ENCODE assay signal across 19 mouse cellular contexts in the genomic region with DNA sequence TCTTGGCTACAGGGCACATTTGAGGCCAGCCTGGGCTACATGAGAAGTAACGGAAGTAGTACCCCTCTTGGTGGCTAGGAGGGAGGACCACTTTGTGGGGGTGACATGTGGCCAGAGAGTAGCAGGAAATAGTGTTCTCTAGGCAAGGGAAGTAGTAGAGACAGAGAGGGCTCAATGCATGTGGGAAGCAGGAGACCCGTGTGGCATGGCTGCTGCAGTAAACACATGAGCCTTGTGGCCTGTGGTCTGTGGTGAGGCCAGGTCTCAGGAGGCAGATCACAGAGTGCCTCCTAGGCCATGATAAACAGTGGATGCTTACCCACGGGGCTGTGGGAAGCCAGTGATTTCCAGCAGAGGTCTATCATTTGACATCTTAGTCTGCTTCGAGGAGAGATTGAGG. TPM values are rescaled to one million over a fixed set of nuclear protein-coding genes. Genes with fewer than 3 reads are reported as not detected.
DNase-seq lines count a peak whose midpoint lies in the region; ATAC-seq and TF ChIP-seq lines count a peak whose summit lies in the region.
"Had no signal": no experiment of that assay in that cellular context is flagged by ENCODE, and none has a peak within 500 bp of the region (broad histone marks: within the 10 kb centered on the region; RNA-seq: fewer than 3 reads in every experiment).

No protein-coding gene starts in this region.

- H3K4me1 ChIP-seq in heart, embryonic 11.5 days (ENCODE audit: control insufficient read depth, insufficient read depth, low read length), result peaks cover 22% of the 10 kb centered on the region
- H3K4me1 ChIP-seq in liver, embryonic 12.5 days, result peaks cover 42% of the 10 kb centered on the region
- H3K4me1 ChIP-seq in liver, postnatal 0 days (ENCODE audit: insufficient read depth), result peaks cover 15% of the 10 kb centered on the region
- H3K4me1 ChIP-seq in midbrain, postnatal 0 days (ENCODE audit: insufficient read depth, low read length), result no peaks in the 10 kb centered on the region
- H3K4me1 ChIP-seq: limb, embryonic 12.5 days had no signal

- intact Hi-C loops in heart, postnatal 25 days (cut with DNase I), result loop anchor here (2.0 kb wide), 1 partner anchor 32 kb away; no protein-coding TSS in a partner anchor

- WGBS in heart, embryonic 11.5 days (ENCODE audit: insufficient replicate concordance), result 74% methylated on average over 4 of the region's 4 CpGs
- WGBS in liver, embryonic 12.5 days (ENCODE audit: insufficient replicate concordance), result 48% methylated on average over 4 of the region's 4 CpGs
- 50% methylated on average over 4 of the region's 4 CpGs for WGBS in liver, postnatal 0 days (ENCODE audit: insufficient replicate concordance)
- WGBS in midbrain, postnatal 0 days, result 82% methylated on average over 4 of the region's 4 CpGs

- H3K27me3 ChIP-seq in heart, embryonic 11.5 days (ENCODE audit: control insufficient read depth, insufficient read depth, low read length), result no peaks in the 10 kb centered on the region
- no peaks in the 10 kb centered on the region for H3K27me3 ChIP-seq in liver, embryonic 12.5 days (replicated peaks)
- H3K27me3 ChIP-seq in liver, postnatal 0 days (ENCODE audit: insufficient read depth, low read length), result no peaks in the 10 kb centered on the region
- H3K27me3 ChIP-seq in midbrain, postnatal 0 days (ENCODE audit: insufficient read depth, low read length), result no peaks in the 10 kb centered on the region
- H3K27me3 ChIP-seq: heart, embryonic 12.5 days; hindbrain, embryonic 12.5 days; limb, embryonic 12.5 days; lung, embryonic 15.5 days; neural tube, embryonic 15.5 days had no signal

- DNase-seq in heart, postnatal 25 days (ENCODE audit: low spot score), result no peak
- DNase-seq in liver, postnatal 0 days, result no peak
- DNase-seq in cerebellum, adult 11-12 months, result no peak
- DNase-seq in layer of hippocampus, postnatal 36 days, result no peak
- no peak for DNase-seq in midbrain, postnatal 0 days (ENCODE audit: low spot score)
- DNase-seq: adrenal gland, postnatal 25 days; cerebellum, postnatal 10 days; gastrocnemius, postnatal 25 days; kidney, adult 2 months; kidney, postnatal 4 days; retina, postnatal 1 day had no signal

- H3K9me3 ChIP-seq in heart, embryonic 11.5 days (replicated peaks; ENCODE audit: control insufficient read depth, low read length), result no peaks in the 10 kb centered on the region
- H3K9me3 ChIP-seq in liver, embryonic 12.5 days (replicated peaks), result no peaks in the 10 kb centered on the region
- H3K9me3 ChIP-seq in liver, postnatal 0 days (ENCODE audit: low read length), result no peaks in the 10 kb centered on the region
- no peaks in the 10 kb centered on the region for H3K9me3 ChIP-seq in midbrain, postnatal 0 days (ENCODE audit: low read length)
- H3K9me3 ChIP-seq: heart, embryonic 12.5 days; hindbrain, embryonic 12.5 days; limb, embryonic 12.5 days; lung, embryonic 15.5 days; neural tube, embryonic 15.5 days had no signal

- peaks cover 41% of the 10 kb centered on the region for H3K36me3 ChIP-seq in heart, embryonic 11.5 days (ENCODE audit: control insufficient read depth, insufficient read depth, low read length)
- H3K36me3 ChIP-seq in liver, embryonic 12.5 days, result peaks cover 100% of the 10 kb centered on the region
- peaks cover 89% of the 10 kb centered on the region for H3K36me3 ChIP-seq in liver, postnatal 0 days (replicated peaks; ENCODE audit: insufficient read depth, low read length)
- peaks cover 85% of the 10 kb centered on the region for H3K36me3 ChIP-seq in midbrain, postnatal 0 days (ENCODE audit: insufficient read depth, low read length)

- H3K4me3 ChIP-seq in heart, embryonic 11.5 days (ENCODE audit: low read depth, low read length), result no peak overlapping the region
- H3K4me3 ChIP-seq in liver, embryonic 12.5 days, result no peak overlapping the region
- no peak overlapping the region for H3K4me3 ChIP-seq in liver, postnatal 0 days (ENCODE audit: low read depth, low read length)
- H3K4me3 ChIP-seq in midbrain, postnatal 0 days (ENCODE audit: low read depth, low read length), result no peak overlapping the region
- H3K4me3 ChIP-seq: heart, embryonic 12.5 days; hindbrain, embryonic 12.5 days; limb, embryonic 12.5 days; lung, embryonic 15.5 days; neural tube, embryonic 15.5 days had no signal

- H3K4me2 ChIP-seq in heart, embryonic 11.5 days, result no peak overlapping the region
- no peak overlapping the region for H3K4me2 ChIP-seq in liver, embryonic 12.5 days
- H3K4me2 ChIP-seq in liver, postnatal 0 days (ENCODE audit: low read depth, low read length), result no peak overlapping the region
- H3K4me2 ChIP-seq in midbrain, postnatal 0 days (ENCODE audit: low read depth, low read length, poor library complexity, severe bottlenecking), result no peak overlapping the region
- H3K4me2 ChIP-seq: heart, embryonic 12.5 days; hindbrain, embryonic 12.5 days; limb, embryonic 12.5 days; lung, embryonic 15.5 days; neural tube, embryonic 15.5 days had no signal

- no peak overlapping the region for H3K27ac ChIP-seq in heart, embryonic 11.5 days (ENCODE audit: low read depth, low read length)
- peak overlapping the region; percentile 17; the same call in 1 of the 2 replicates for H3K27ac ChIP-seq in liver, embryonic 12.5 days
- no peak overlapping the region for H3K27ac ChIP-seq in liver, postnatal 0 days (ENCODE audit: low read depth)
- H3K27ac ChIP-seq in midbrain, postnatal 0 days (ENCODE audit: low read depth, low read length), result no peak overlapping the region
- H3K27ac ChIP-seq: hindbrain, embryonic 12.5 days; limb, embryonic 12.5 days; lung, embryonic 15.5 days; neural tube, embryonic 15.5 days had no signal

- no peak for TF ChIP-seq EP300 in liver, postnatal 0 days (IDR thresholded peaks at IDR 0.05; ENCODE audit: low read depth)

- no peak for ATAC-seq in heart, embryonic 11.5 days (replicated peaks; ENCODE audit: insufficient number of reproducible peaks, low FRiP score, low TSS enrichment)
- no peak for ATAC-seq in liver, embryonic 12.5 days
- ATAC-seq in liver, postnatal 0 days, result no peak
- ATAC-seq in hematopoietic stem cell, adult 5-6 weeks (replicated peaks in 1 of 2; ENCODE audit: insufficient read depth in 1 of 2, low FRiP score in 2 of 2, low TSS enrichment in 1 of 2, low read depth in 1 of 2, poor library complexity in 2 of 2, severe bottlenecking in 2 of 2), result peak; percentile 74 to 86
- no peak for ATAC-seq in midbrain, postnatal 0 days (ENCODE audit: low FRiP score)

- no peak for TF ChIP-seq CTCF in liver, postnatal 0 days (IDR thresholded peaks at IDR 0.05; ENCODE audit: low read depth)
- no peak for TF ChIP-seq CTCF in midbrain, postnatal 0 days (IDR thresholded peaks at IDR 0.05)

- 0 out of 2 replicates have a peak overlapping the region, but pooled peaks have one; percentile 22 for H3K9ac ChIP-seq in heart, embryonic 11.5 days (ENCODE audit: low read depth, low read length)
- no peak overlapping the region for H3K9ac ChIP-seq in liver, embryonic 12.5 days
- H3K9ac ChIP-seq in liver, postnatal 0 days (replicated peaks), result no peak overlapping the region
- no peak overlapping the region for H3K9ac ChIP-seq in midbrain, postnatal 0 days (replicated peaks; ENCODE audit: low read length, poor library complexity, severe bottlenecking)
- H3K9ac ChIP-seq: heart, embryonic 12.5 days; hindbrain, embryonic 12.5 days; limb, embryonic 12.5 days; lung, embryonic 15.5 days; neural tube, embryonic 15.5 days had no signal

RNA-seq across cellular contexts. Expression of gene Fkrp, which starts 10.7 kb away (rescaled TPM):
- 25.6 and 27.7 TPM in 2 replicates for polyA plus RNA-seq in heart, embryonic 11.5 days (2014; fragmentation: Nextera tagmentation; extraction: Ambion mirVana)
- 10 to 100 TPM; 46.2 to 48.0 TPM for total RNA-seq in heart, postnatal 25 days (2021)
- 14.9 and 16.0 TPM in 2 replicates for polyA plus RNA-seq in liver, embryonic 12.5 days (2016; fragmentation: Nextera tagmentation; extraction: Ambion mirVana)
- 7.4 and 8.7 TPM in 2 replicates for polyA plus RNA-seq in liver, postnatal 0 days (2015; fragmentation: Nextera tagmentation; extraction: Ambion mirVana)
- total RNA-seq in hematopoietic stem cell, adult 5-6 weeks (2017), result 8.7 and 15.6 TPM in 2 replicates
- 10 to 100 TPM; 41.8 to 44.7 TPM for total RNA-seq in layer of hippocampus, postnatal 36 days (2021)
- 81.4 and 85.9 TPM in 2 replicates for total RNA-seq in midbrain, postnatal 0 days (2014; rRNA removed)
- 50.0 and 53.5 TPM in 2 replicates for polyA plus RNA-seq in midbrain, postnatal 0 days (2015; fragmentation: Nextera tagmentation; extraction: Ambion mirVana)

RNA-seq across cellular contexts. Expression of gene Strn4, which starts 11.6 kb away (rescaled TPM):
- 81.4 and 86.8 TPM in 2 replicates for polyA plus RNA-seq in heart, embryonic 11.5 days (2014; fragmentation: Nextera tagmentation; extraction: Ambion mirVana)
- 10 to 100 TPM; 54.8 to 65.5 TPM for total RNA-seq in heart, postnatal 25 days (2021)
- polyA plus RNA-seq in liver, embryonic 12.5 days (2016; fragmentation: Nextera tagmentation; extraction: Ambion mirVana), result 61.3 and 63.2 TPM in 2 replicates
- polyA plus RNA-seq in liver, postnatal 0 days (2015; fragmentation: Nextera tagmentation; extraction: Ambion mirVana), result 15.9 and 18.4 TPM in 2 replicates
- 50.9 and 54.5 TPM in 2 replicates for total RNA-seq in hematopoietic stem cell, adult 5-6 weeks (2017)
- total RNA-seq in layer of hippocampus, postnatal 36 days (2021), result 100 to 1,000 TPM; 288 to 292 TPM
- 252 and 291 TPM in 2 replicates for total RNA-seq in midbrain, postnatal 0 days (2014; rRNA removed)
- polyA plus RNA-seq in midbrain, postnatal 0 days (2015; fragmentation: Nextera tagmentation; extraction: Ambion mirVana), result 156 and 165 TPM in 2 replicates

RNA-seq across cellular contexts. Expression of gene Prkd2, which starts 15.4 kb away (rescaled TPM):
- 10.8 and 11.6 TPM in 2 replicates for polyA plus RNA-seq in heart, embryonic 11.5 days (2014; fragmentation: Nextera tagmentation; extraction: Ambion mirVana)
- 10 to 100 TPM; 18.0 to 22.9 TPM for total RNA-seq in heart, postnatal 25 days (2021)
- 4.4 and 4.7 TPM in 2 replicates for polyA plus RNA-seq in liver, embryonic 12.5 days (2016; fragmentation: Nextera tagmentation; extraction: Ambion mirVana)
- polyA plus RNA-seq in liver, postnatal 0 days (2015; fragmentation: Nextera tagmentation; extraction: Ambion mirVana), result 4.3 and 5.0 TPM in 2 replicates
- total RNA-seq in hematopoietic stem cell, adult 5-6 weeks (2017), result 22.3 and 30.6 TPM in 2 replicates
- 1 to 10 TPM; 5.8 to 8.2 TPM for total RNA-seq in layer of hippocampus, postnatal 36 days (2021)
- 3.2 and 4.9 TPM in 2 replicates for total RNA-seq in midbrain, postnatal 0 days (2014; rRNA removed)
- polyA plus RNA-seq in midbrain, postnatal 0 days (2015; fragmentation: Nextera tagmentation; extraction: Ambion mirVana), result 3.9 TPM in 2 replicates

RNA-seq across cellular contexts. Expression of gene Slc1a5, which starts 46.1 kb away (rescaled TPM):
- polyA plus RNA-seq in heart, embryonic 11.5 days (2014; fragmentation: Nextera tagmentation; extraction: Ambion mirVana), result 26.9 and 30.1 TPM in 2 replicates
- 10 to 100 TPM; 18.5 to 22.8 TPM for total RNA-seq in heart, postnatal 25 days (2021)
- 127 and 128 TPM in 2 replicates for polyA plus RNA-seq in liver, embryonic 12.5 days (2016; fragmentation: Nextera tagmentation; extraction: Ambion mirVana)
- 43.9 and 44.8 TPM in 2 replicates for polyA plus RNA-seq in liver, postnatal 0 days (2015; fragmentation: Nextera tagmentation; extraction: Ambion mirVana)
- total RNA-seq in hematopoietic stem cell, adult 5-6 weeks (2017), result 41.8 and 49.6 TPM in 2 replicates
- total RNA-seq in layer of hippocampus, postnatal 36 days (2021), result 1 to 10 TPM; 2.1 to 2.7 TPM
- total RNA-seq in midbrain, postnatal 0 days (2014; rRNA removed), result 15.2 and 20.1 TPM in 2 replicates
- 8.9 and 9.2 TPM in 2 replicates for polyA plus RNA-seq in midbrain, postnatal 0 days (2015; fragmentation: Nextera tagmentation; extraction: Ambion mirVana)

RNA-seq across cellular contexts. Expression of gene Dact3, which starts 47.8 kb away (rescaled TPM):
- polyA plus RNA-seq in heart, embryonic 11.5 days (2014; fragmentation: Nextera tagmentation; extraction: Ambion mirVana), result 9.5 and 10.6 TPM in 2 replicates
- total RNA-seq in heart, postnatal 25 days (2021), result 10 to 100 TPM; 15.2 to 17.4 TPM
- 1.5 TPM in 2 replicates for polyA plus RNA-seq in liver, embryonic 12.5 days (2016; fragmentation: Nextera tagmentation; extraction: Ambion mirVana)
- 0.09 TPM in 2 replicates for polyA plus RNA-seq in liver, postnatal 0 days (2015; fragmentation: Nextera tagmentation; extraction: Ambion mirVana)
- total RNA-seq in hematopoietic stem cell, adult 5-6 weeks (2017), result 0.99 TPM in 1 of 2 replicates, not detected in the other
- 100 to 1,000 TPM; 146 to 149 TPM for total RNA-seq in layer of hippocampus, postnatal 36 days (2021)
- total RNA-seq in midbrain, postnatal 0 days (2014; rRNA removed), result 86.0 and 107 TPM in 2 replicates
- 7.5 and 7.7 TPM in 2 replicates for polyA plus RNA-seq in midbrain, postnatal 0 days (2015; fragmentation: Nextera tagmentation; extraction: Ambion mirVana)

Comparison
In these comparisons a context has a peak if more than half of its experiments do, and no peak if none do; other contexts are left out.
1. ATAC-seq: peak in hematopoietic stem cell, adult 5-6 weeks (2 of 2); none in heart, embryonic 11.5 days (single experiment), liver, embryonic 12.5 days (single experiment), liver, postnatal 0 days (single experiment) and midbrain, postnatal 0 days (single experiment).